Mouse (Mus musculus) stomach, postnatal 0 days (tissue): ENCODE results near the gene 1700017B05Rik.

Experiments used
- CTCF ChIP-seq: IDR thresholded peaks from 2 replicates; pipeline ENCODE4 v1.5.1; 2016; ENCODE audit warnings: antibody characterized with exemption, low read depth, mild to moderate bottlenecking, moderate library complexity
- EP300 ChIP-seq: optimal IDR thresholded peaks from 2 replicates; pipeline ENCODE3; 2016; ENCODE audit warnings: antibody characterized with exemption

- TF ChIP-seq CTCF (no peak), EP300 (no peak)
These were observed 37.5 kb upstream of the 1700017B05Rik start for GRCm38 (mm10) chr9:57299790-57300477.
